Mouse (Mus musculus): ENCODE measurements around the gene Tm6sf1.

Tm6sf1 gene

GRCm38 (mm10) chr7:81885128-81885527 is 26.3 kb downstream of the Tm6sf1 start:
- DNase-seq (ENCODE audit: low spot score in 2 of 2): no peak

GRCm38 (mm10) chr7:81899361-81899760 is 40.6 kb downstream of the Tm6sf1 start:
- DNase-seq (ENCODE audit: low spot score in 2 of 2): no peak

GRCm38 (mm10) chr7:81904094-81904493 is 45.3 kb downstream of the Tm6sf1 start:
- DNase-seq (ENCODE audit: low spot score in 2 of 2): no peak

- DNase-seq (ENCODE audit: low spot score in 2 of 2): no peak
Observed at GRCm38 (mm10) chr7:81904926-81905325, 46.1 kb downstream of the Tm6sf1 start.

- no peak for DNase-seq (ENCODE audit: low spot score in 2 of 2)
Observed at GRCm38 (mm10) chr7:81918316-81918715, 59.5 kb downstream of the Tm6sf1 start.

GRCm38 (mm10) chr7:81920314-81920713 is 61.5 kb downstream of the Tm6sf1 start:
- no peak for DNase-seq (ENCODE audit: low spot score in 2 of 2)

GRCm38 (mm10) chr7:81921379-81921952 is 62.7 kb downstream of the Tm6sf1 start:
- DNase-seq (ENCODE audit: low spot score in 2 of 2): no peak

GRCm38 (mm10) chr7:81928998-81929397 is 70.2 kb downstream of the Tm6sf1 start:
- no peak for DNase-seq (ENCODE audit: low spot score in 2 of 2)

- no peak for DNase-seq (ENCODE audit: low spot score in 2 of 2)
Observed at GRCm38 (mm10) chr7:81932521-81933045, 73.8 kb downstream of the Tm6sf1 start.

- DNase-seq (ENCODE audit: low spot score in 2 of 2): no peak
Observed at GRCm38 (mm10) chr7:81933061-81933600, 74.3 kb downstream of the Tm6sf1 start.

- peak in 1 of 2 experiments; percentile 2 for DNase-seq (ENCODE audit: low spot score in 2 of 2)
Observed at GRCm38 (mm10) chr7:81933601-81934266, 74.9 kb downstream of the Tm6sf1 start.

Measured in spleen, postnatal 14 days (tissue).